Mouse (Mus musculus) embryonic facial prominence, embryonic 10.5 days (tissue): ENCODE data around the gene Nim1k. TPM values are rescaled to one million over a fixed set of nuclear protein-coding genes. Genes with fewer than 3 reads are reported as not detected.

Experiments
- polyA plus RNA-seq: library from polyadenylated mRNA; unstranded; fragments of >200 nt; fragmentation: Nextera tagmentation; extraction: Ambion mirVana; gene quantifications from 2 replicates; pipeline ENCODE4 v1.2.1, GENCODE M21; 2016

The Nim1k gene
- polyA plus RNA-seq, 1 experiment from 2014 or later = 1.7 TPM

Other genes with a start within 250 kb of the Nim1k start
- 0.10 TPM in 1 of 2 replicates, not detected in the other for gene Ccl28, start 132.1 kb downstream of the Nim1k start, polyA plus RNA-seq
- 245 and 273 TPM in 2 replicates for gene Hmgcs1, start 65.5 kb downstream of the Nim1k start, polyA plus RNA-seq
- gene Zfp131, start 35.0 kb upstream of the Nim1k start, polyA plus RNA-seq = 40.8 and 45.1 TPM in 2 replicates
- not detected in 2 replicates for gene AF067063, start 74.3 kb upstream of the Nim1k start, polyA plus RNA-seq
- gene D13Ertd608e, start 80.1 kb upstream of the Nim1k start, polyA plus RNA-seq = not detected in 2 replicates
- not detected in 2 replicates for gene Tcstv1, start 138.9 kb upstream of the Nim1k start, polyA plus RNA-seq
- not detected in 2 replicates for gene Gm21761, start 173.4 kb upstream of the Nim1k start, polyA plus RNA-seq
- gene B020031M17Rik, start 194.9 kb upstream of the Nim1k start, polyA plus RNA-seq = not detected in 2 replicates